Mouse (Mus musculus): ENCODE data around the gene Akt3.

DNA sequence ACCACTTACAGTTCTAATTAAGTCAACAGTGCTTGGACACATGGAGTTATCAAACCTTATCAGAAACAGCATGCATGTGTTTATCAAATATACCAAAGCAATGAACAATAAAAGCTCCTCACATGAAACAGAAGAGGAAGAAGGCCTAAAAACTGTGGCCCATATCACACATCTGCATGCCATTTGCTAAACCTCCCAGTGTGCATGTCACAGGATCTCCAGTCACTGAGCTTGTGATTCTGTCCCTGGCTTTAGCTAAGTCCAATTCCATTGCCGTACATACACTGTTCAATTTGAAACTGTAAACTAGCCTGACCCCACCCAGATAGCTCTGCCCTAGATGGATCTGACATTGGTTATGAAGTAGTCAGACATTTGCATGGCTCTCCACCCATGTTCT is 9.6 kb upstream of the Akt3 start:
- TF ChIP-seq CTCF (IDR thresholded peaks at IDR 0.05; ENCODE audit: low read depth), result no peak
- TF ChIP-seq EP300 (IDR thresholded peaks at IDR 0.05; ENCODE audit: low read depth), result peak; percentile 28; the same call in 1 of the 2 replicates
